Mouse (Mus musculus): Measurements from ENCODE around the gene Sgcd. TPM values are rescaled to one million over a fixed set of nuclear protein-coding genes. Genes with fewer than 3 reads are reported as not detected.
"Not testable (repeated sequence)": the region's sequence is repeated elsewhere in the genome, so short reads cannot be mapped to it uniquely, and the experiment has no call there.

Sgcd gene
- polyA plus RNA-seq, 1 experiment from 2014 or later, result 2.0 TPM

DNA sequence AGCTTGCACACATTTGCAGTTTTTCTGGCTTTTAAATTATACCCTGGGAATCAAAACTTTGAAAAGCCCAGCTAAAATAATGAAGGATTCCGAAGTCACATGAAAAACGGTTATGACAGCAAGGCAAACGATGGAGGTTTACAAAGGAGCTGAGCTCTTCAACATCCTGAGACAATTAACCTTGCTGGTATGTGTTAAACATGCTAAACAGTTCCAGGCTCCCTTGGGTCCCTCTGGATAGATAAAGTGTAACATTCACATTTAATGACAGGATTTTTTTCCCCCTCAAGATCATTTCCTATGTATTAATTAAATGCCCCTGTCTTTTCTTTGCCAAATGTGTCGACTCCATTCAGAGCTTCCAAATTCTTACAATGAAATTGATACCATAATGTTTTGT is 414.1 kb downstream of the Sgcd start:
- Histone ChIP-seq H3K36me3 (ENCODE audit: control insufficient read depth, insufficient read depth, low read length) (no peaks in the 10 kb centered on the region), H3K9me3 (ENCODE audit: control insufficient read depth, low read length) (no peaks in the 10 kb centered on the region), H3K9ac (ENCODE audit: low read length) (no peak overlapping the region), H3K27ac (replicated peaks) (no peak overlapping the region), H3K27me3 (ENCODE audit: control insufficient read depth, insufficient read depth, low read length) (no peaks in the 10 kb centered on the region), H3K4me2 (replicated peaks; ENCODE audit: low read depth) (no peak overlapping the region), H3K4me1 (replicated peaks; ENCODE audit: control insufficient read depth, insufficient read depth) (no peaks in the 10 kb centered on the region), H3K4me3 (ENCODE audit: low read depth, low read length) (no peak overlapping the region)
- 63% methylated on average over 4 of the region's 4 CpGs for WGBS
- no peak for ATAC-seq (ENCODE audit: low FRiP score, low TSS enrichment)
- no peak for TF ChIP-seq EP300 (optimal IDR thresholded peaks at IDR 0.05)
- no peak for TF ChIP-seq CTCF (IDR thresholded peaks at IDR 0.05; ENCODE audit: low read depth)
- no peak for DNase-seq (ENCODE audit: low spot score)

DNA sequence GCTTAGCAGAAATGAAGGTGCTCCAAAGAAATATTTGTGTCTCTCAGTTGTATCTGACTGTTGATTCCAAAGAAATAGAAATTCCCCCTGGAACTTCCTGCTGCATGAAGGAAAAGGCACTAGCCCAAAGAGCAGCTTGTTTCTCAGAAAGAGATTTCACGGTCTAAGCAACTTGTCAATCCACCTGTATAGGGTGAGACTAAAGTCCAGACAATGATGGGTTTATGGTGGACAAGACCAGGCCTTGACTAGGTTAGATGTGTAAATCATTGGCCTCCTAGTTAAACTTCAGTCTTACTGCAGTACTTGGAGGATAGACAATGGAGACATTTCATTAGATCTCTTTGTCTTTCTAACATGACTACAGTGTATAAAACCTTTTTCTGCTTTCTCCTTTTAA is 420.3 kb downstream of the Sgcd start:
- no peak for TF ChIP-seq EP300 (optimal IDR thresholded peaks at IDR 0.05)
- no peak for TF ChIP-seq CTCF (IDR thresholded peaks at IDR 0.05; ENCODE audit: low read depth)
- H3K9me3 ChIP-seq (ENCODE audit: control insufficient read depth, low read length), result no peaks in the 10 kb centered on the region
- no peak for ATAC-seq (ENCODE audit: low FRiP score, low TSS enrichment)
- no peak overlapping the region for H3K9ac ChIP-seq (ENCODE audit: low read length)
- no peak for DNase-seq (ENCODE audit: low spot score)
- no peaks in the 10 kb centered on the region for H3K27me3 ChIP-seq (ENCODE audit: control insufficient read depth, insufficient read depth, low read length)
- H3K4me3 ChIP-seq (ENCODE audit: low read depth, low read length), result no peak overlapping the region
- 82% methylated on average over 1 of the region's 1 CpGs for WGBS
- H3K27ac ChIP-seq (replicated peaks), result no peak overlapping the region
- H3K4me2 ChIP-seq (replicated peaks; ENCODE audit: low read depth), result no peak overlapping the region
- H3K36me3 ChIP-seq (ENCODE audit: control insufficient read depth, insufficient read depth, low read length), result no peaks in the 10 kb centered on the region
- no peaks in the 10 kb centered on the region for H3K4me1 ChIP-seq (replicated peaks; ENCODE audit: control insufficient read depth, insufficient read depth)

DNA sequence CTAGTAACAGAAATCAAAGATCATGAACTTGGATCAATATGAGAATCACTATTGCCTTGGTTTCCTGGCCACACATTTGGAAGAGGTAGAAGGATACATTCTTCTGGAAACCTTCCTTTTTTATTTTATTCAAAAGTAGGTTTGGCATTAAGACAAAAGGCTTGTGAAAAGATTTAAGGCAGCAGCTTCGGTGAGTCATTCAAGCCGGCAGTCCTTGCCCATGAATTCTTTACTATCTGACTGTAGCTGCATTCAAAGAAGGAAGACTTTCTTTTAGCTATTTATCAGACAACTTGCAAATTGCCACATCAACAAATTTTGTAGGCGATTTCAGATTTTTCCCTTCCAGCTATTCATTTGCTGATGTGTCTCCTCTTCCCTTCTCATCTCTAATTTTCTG is 422.6 kb downstream of the Sgcd start:
- WGBS, result 47% methylated on average over 3 of the region's 3 CpGs
- DNase-seq (ENCODE audit: low spot score), result no peak
- no peak overlapping the region for H3K4me3 ChIP-seq (ENCODE audit: low read depth, low read length)

DNA sequence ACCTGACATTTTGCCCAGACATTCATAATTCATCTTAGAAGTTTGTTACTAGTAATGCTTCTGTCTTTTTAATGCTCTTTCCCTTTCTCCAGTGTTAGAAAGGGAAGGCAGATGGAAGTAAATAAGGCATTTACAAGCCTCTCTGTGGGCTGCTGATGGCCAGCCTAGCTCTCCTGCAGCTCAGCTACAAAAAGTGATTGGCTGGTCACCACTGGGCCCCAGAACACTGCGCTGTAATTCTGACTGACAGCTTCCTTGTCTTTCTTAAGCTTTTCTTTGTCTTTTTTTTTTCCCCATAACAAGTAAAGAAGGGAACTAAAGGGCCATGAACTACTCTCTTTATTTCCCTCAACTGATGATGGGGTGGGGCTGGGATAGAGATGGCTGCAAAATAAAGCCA is 463.9 kb downstream of the Sgcd start:
- WGBS, result 38% methylated on average over 1 of the region's 1 CpGs
- DNase-seq (ENCODE audit: low spot score) (no peak), ATAC-seq (ENCODE audit: low FRiP score, low TSS enrichment) (no peak)
- no peak overlapping the region for H3K27ac ChIP-seq (replicated peaks)
- no peak overlapping the region for H3K4me2 ChIP-seq (replicated peaks; ENCODE audit: low read depth)
- TF ChIP-seq EP300 (optimal IDR thresholded peaks at IDR 0.05) (no peak), CTCF (IDR thresholded peaks at IDR 0.05; ENCODE audit: low read depth) (no peak)
- no peaks in the 10 kb centered on the region for H3K9me3 ChIP-seq (ENCODE audit: control insufficient read depth, low read length)
- H3K27me3 ChIP-seq (ENCODE audit: control insufficient read depth, insufficient read depth, low read length), result no peaks in the 10 kb centered on the region
- no peak overlapping the region for H3K4me3 ChIP-seq (ENCODE audit: low read depth, low read length)
- no peaks in the 10 kb centered on the region for H3K4me1 ChIP-seq (replicated peaks; ENCODE audit: control insufficient read depth, insufficient read depth)
- H3K9ac ChIP-seq (ENCODE audit: low read length), result no peak overlapping the region
- H3K36me3 ChIP-seq (ENCODE audit: control insufficient read depth, insufficient read depth, low read length), result no peaks in the 10 kb centered on the region

More for the DNA sequence above, 422.6 kb downstream of the Sgcd start:
- Histone ChIP-seq H3K36me3 (ENCODE audit: control insufficient read depth, insufficient read depth, low read length) (no peaks in the 10 kb centered on the region), H3K9ac (ENCODE audit: low read length) (no peak overlapping the region), H3K4me1 (replicated peaks; ENCODE audit: control insufficient read depth, insufficient read depth) (no peaks in the 10 kb centered on the region), H3K27me3 (ENCODE audit: control insufficient read depth, insufficient read depth, low read length) (no peaks in the 10 kb centered on the region), H3K4me2 (replicated peaks; ENCODE audit: low read depth) (no peak overlapping the region), H3K27ac (replicated peaks) (no peak overlapping the region), H3K9me3 (ENCODE audit: control insufficient read depth, low read length) (no peaks in the 10 kb centered on the region)
- no peak for ATAC-seq (ENCODE audit: low FRiP score, low TSS enrichment)
- TF ChIP-seq CTCF (IDR thresholded peaks at IDR 0.05; ENCODE audit: low read depth) (no peak), EP300 (optimal IDR thresholded peaks at IDR 0.05) (no peak)

DNA sequence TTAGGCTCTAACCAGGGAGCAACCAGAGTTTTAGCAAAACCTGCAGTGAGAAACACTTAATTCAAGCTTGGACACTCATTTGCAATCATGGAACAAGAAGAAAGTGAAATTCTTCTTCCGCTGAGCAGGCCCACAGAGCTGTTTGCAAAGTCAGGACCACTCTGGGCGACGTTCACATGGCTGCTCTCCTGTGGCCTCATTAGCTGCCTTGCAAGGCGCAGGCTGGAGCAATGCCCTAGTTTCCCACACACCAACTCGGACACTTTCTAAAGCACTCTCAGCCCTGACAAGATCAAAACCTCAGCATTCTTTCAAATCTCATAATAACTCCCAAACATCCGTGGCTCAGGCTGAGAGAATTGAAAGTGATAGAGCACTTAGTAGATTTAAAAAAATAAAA is 480.7 kb downstream of the Sgcd start:
- 74% methylated on average over 6 of the region's 6 CpGs for WGBS
- TF ChIP-seq EP300 (optimal IDR thresholded peaks at IDR 0.05) (no peak), CTCF (IDR thresholded peaks at IDR 0.05; ENCODE audit: low read depth) (no peak)
- no peak for DNase-seq (ENCODE audit: low spot score)

DNA sequence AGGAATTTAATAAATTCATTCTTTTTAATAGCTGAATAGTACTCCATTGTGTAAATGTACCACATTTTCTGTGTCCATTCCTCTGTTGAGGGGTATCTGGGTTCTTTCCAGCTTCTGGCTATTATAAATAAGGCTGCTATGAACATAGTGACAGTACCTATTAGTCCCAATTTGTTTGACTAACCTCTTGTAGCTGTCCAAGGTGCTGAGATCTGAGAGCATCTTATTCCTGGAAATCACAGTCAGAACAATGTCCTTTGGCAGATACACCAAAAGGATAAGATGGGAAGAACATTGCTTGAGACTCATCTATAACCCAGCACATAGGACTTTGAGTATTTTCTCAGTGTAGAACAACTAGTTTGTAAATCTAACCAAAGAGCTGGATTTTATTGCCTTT is 485.5 kb downstream of the Sgcd start:
- not testable (repeated sequence) for H3K4me1 ChIP-seq (replicated peaks; ENCODE audit: control insufficient read depth, insufficient read depth); H3K36me3 ChIP-seq (ENCODE audit: control insufficient read depth, insufficient read depth, low read length); H3K9ac ChIP-seq (ENCODE audit: low read length); H3K4me3 ChIP-seq (ENCODE audit: low read depth, low read length); ATAC-seq (ENCODE audit: low FRiP score, low TSS enrichment); H3K27ac ChIP-seq (replicated peaks); H3K9me3 ChIP-seq (ENCODE audit: control insufficient read depth, low read length); H3K27me3 ChIP-seq (ENCODE audit: control insufficient read depth, insufficient read depth, low read length); H3K4me2 ChIP-seq (replicated peaks; ENCODE audit: low read depth); DNase-seq (ENCODE audit: low spot score)

More for the DNA sequence above, 480.7 kb downstream of the Sgcd start:
- Histone ChIP-seq H3K4me1 (replicated peaks; ENCODE audit: control insufficient read depth, insufficient read depth) (no peaks in the 10 kb centered on the region), H3K4me2 (replicated peaks; ENCODE audit: low read depth) (no peak overlapping the region), H3K27ac (replicated peaks) (no peak overlapping the region), H3K9me3 (ENCODE audit: control insufficient read depth, low read length) (no peaks in the 10 kb centered on the region), H3K4me3 (ENCODE audit: low read depth, low read length) (no peak overlapping the region), H3K27me3 (ENCODE audit: control insufficient read depth, insufficient read depth, low read length) (no peaks in the 10 kb centered on the region), H3K36me3 (ENCODE audit: control insufficient read depth, insufficient read depth, low read length) (no peaks in the 10 kb centered on the region), H3K9ac (ENCODE audit: low read length) (no peak overlapping the region)
- no peak for ATAC-seq (ENCODE audit: low FRiP score, low TSS enrichment)
